Mouse (Mus musculus) midbrain, postnatal 0 days (tissue): ENCODE measurements around the gene Gal3st2c. TPM values are rescaled to one million over a fixed set of nuclear protein-coding genes. Genes with fewer than 3 reads are reported as not detected.
"Not testable (repeated sequence)": the region's sequence is repeated elsewhere in the genome, so short reads cannot be mapped to it uniquely, and the experiment has no call there.

Experiments used
- ATAC-seq: fragments of 200-750 bp; cut with Nextera tagmentation; 2 replicates; pipeline ENCODE4 v1.8.0; 2017; ENCODE audit warnings: moderate number of reproducible peaks, mild to moderate bottlenecking, moderate TSS enrichment, moderate library complexity; ENCODE audit not compliant: low FRiP score
- DNase-seq: peaks from one replicate; pipeline ENCODE4 v3.0.0-alpha.2; 2015; ENCODE audit warnings: low spot score
- H3K27ac ChIP-seq: fragments of 300-500 bp; sonication (generic); 2 replicates; pipeline ENCODE4 v1.5.1; 2014; ENCODE audit warnings: low read depth, mild to moderate bottlenecking, low read length, mixed read lengths
- H3K27me3 ChIP-seq: fragments of 300-500 bp; sonication (generic); 2 replicates; pipeline ENCODE4 v1.6.1; 2014; ENCODE audit warnings: low read length, control low read depth, mixed read lengths; ENCODE audit not compliant: insufficient read depth
- H3K36me3 ChIP-seq: fragments of 300-500 bp; sonication (generic); 2 replicates; pipeline ENCODE4 v1.6.1; 2014; ENCODE audit warnings: low read length, control low read depth, mixed read lengths; ENCODE audit not compliant: insufficient read depth
- H3K4me1 ChIP-seq: fragments of 300-500 bp; sonication (generic); 2 replicates; pipeline ENCODE4 v1.6.1; 2014; ENCODE audit warnings: mild to moderate bottlenecking, control low read depth, antibody characterized with exemption, low read length, mixed read lengths; ENCODE audit not compliant: insufficient read depth
- H3K4me2 ChIP-seq: fragments of 300-500 bp; sonication (generic); 2 replicates; pipeline ENCODE4 v1.6.1; 2014; ENCODE audit warnings: low read depth, mild to moderate bottlenecking, low read length, mixed read lengths; ENCODE audit not compliant: poor library complexity, severe bottlenecking
- H3K4me3 ChIP-seq: fragments of 300-500 bp; sonication (generic); 2 replicates; pipeline ENCODE4 v1.5.1; 2014; ENCODE audit warnings: low read depth, mild to moderate bottlenecking, low read length, moderate library complexity
- H3K9ac ChIP-seq: fragments of 300-500 bp; sonication (generic); replicated peaks from 2 replicates; pipeline ENCODE4 v1.6.1; 2014; ENCODE audit warnings: mild to moderate bottlenecking, low read length, moderate library complexity, mixed read lengths; ENCODE audit not compliant: poor library complexity, severe bottlenecking
- H3K9me3 ChIP-seq: fragments of 300-500 bp; sonication (generic); 2 replicates; pipeline ENCODE4 v1.6.1; 2016; ENCODE audit warnings: low read length, control low read depth
- CTCF ChIP-seq: IDR thresholded peaks from 2 replicates; pipeline ENCODE4 v1.5.1; 2016; ENCODE audit warnings: antibody characterized with exemption, mild to moderate bottlenecking
- WGBS: fragments of 180-500 bp; shearing (Covaris S2); extraction: QIAGEN DNeasy Blood & Tissue Kit; methylation state at CpG from one replicate; pipeline ENCODE4 v1.1.7; 2014; 5-methylcytosine and 5-hydroxymethylcytosine counted together
- polyA plus RNA-seq: library from polyadenylated mRNA; unstranded; fragments of >200 nt; fragmentation: Nextera tagmentation; extraction: Ambion mirVana; gene quantifications from 2 replicates; pipeline ENCODE4 v1.2.1, GENCODE M21; 2015
- total RNA-seq: library from RNA; depleted of rRNA; stranded (reverse); fragments of >200 nt; gene quantifications from 2 replicates; pipeline ENCODE4 v1.2.3, GENCODE M21; 2014; rRNA removed

The Gal3st2c gene
- total and polyA plus RNA-seq, 2 experiments from 2014 or later: not detected

DNA sequence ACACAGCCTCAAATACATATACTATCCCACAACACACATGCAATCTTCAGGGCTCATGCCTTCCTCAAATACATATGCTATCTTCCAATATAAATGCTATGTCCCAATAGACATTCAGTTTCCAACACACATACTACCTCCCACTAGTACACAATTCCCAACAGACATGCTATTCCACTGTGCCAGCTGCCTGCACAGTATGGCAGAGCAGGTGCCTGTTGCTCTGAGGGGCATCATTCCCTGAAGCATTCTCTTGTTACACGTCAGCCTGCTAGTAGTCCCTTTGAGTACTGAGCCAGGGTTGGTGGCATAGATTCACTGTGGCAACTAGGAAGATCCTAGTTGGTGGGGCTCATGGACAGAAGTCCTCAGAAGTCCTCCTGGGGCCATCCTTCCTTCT is 64.2 kb downstream of the Gal3st2c start:
- no peak for TF ChIP-seq CTCF
- H3K4me2 ChIP-seq: no peak overlapping the region
- no peaks in the 10 kb centered on the region for H3K27me3 ChIP-seq
- no peak overlapping the region for H3K4me3 ChIP-seq
- WGBS: 75% methylated on average over 1 of the region's 1 CpGs
- no peak overlapping the region for H3K9ac ChIP-seq
- ATAC-seq (no peak), DNase-seq (no peak)
- H3K27ac ChIP-seq: no peak overlapping the region
- H3K36me3 ChIP-seq: no peaks in the 10 kb centered on the region
- no peaks in the 10 kb centered on the region for H3K9me3 ChIP-seq
- H3K4me1 ChIP-seq: no peaks in the 10 kb centered on the region

DNA sequence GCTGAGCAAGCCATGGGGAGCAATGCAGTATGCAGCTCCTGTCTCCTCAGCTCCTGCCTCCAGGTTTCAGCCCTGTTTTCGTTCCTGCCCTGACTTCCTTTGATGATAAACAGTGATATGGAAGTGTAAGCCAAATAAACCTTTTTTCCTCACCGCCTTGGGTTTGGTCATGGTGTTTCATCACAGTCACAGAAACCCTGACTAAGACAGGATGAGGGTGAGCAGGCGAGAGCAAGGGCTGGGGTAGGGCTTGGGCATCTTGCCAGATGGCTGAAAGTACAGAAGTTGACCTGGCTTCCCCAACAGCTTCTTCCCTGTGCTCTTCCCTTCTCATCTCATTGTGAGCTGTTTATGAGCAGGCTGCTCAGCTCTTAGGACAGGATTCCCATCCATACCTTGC is 65.7 kb downstream of the Gal3st2c start:
- ATAC-seq (no peak), DNase-seq (no peak)
- H3K27me3 ChIP-seq: no peaks in the 10 kb centered on the region
- no peaks in the 10 kb centered on the region for H3K4me1 ChIP-seq
- no peak overlapping the region for H3K9ac ChIP-seq
- TF ChIP-seq CTCF: no peak
- H3K4me3 ChIP-seq: no peak overlapping the region
- H3K27ac ChIP-seq: no peak overlapping the region
- no peaks in the 10 kb centered on the region for H3K36me3 ChIP-seq
- no peaks in the 10 kb centered on the region for H3K9me3 ChIP-seq
- WGBS: 80% methylated on average over 3 of the region's 3 CpGs
- no peak overlapping the region for H3K4me2 ChIP-seq

DNA sequence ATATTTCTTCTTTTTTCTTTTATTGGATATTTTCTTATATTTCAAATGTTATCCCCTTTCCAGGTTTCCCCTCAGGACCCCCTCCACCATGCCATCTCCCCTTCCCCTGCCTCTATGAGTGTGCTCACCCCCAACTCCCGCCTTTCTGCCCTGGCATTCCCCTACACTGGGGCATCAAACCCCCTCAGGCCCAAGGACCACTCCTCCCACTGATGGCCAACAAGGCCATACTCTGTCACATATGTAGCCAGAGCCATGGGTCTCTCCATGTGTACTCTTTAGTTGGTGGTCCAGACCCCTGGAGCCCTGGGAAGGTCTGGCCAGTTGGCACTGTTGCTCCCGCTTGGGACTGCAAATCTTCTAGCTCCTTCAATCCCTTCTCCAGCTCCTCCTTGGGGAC is 67.1 kb downstream of the Gal3st2c start:
- ATAC-seq: no peak

DNA sequence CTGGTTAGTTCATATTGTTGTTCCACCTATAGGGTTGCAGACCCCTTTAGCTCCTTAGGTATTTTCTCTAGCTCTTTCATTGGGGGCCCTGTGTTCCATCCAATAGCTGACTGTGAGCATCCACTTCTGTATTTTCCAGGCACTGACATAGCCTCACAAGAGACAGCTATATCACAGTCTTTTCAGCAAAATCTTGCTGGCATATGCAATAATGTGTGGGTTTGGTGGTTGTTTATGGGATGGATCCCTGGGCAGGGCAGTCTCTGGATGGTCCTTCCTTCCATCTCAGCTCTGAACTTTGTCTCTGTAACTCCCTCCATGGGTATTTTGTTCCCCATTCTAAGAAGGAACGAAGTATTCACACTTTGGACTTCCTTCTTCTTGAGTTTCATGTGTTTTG is 68.0 kb downstream of the Gal3st2c start:
- not testable (repeated sequence) for H3K4me3 ChIP-seq, H3K4me2 ChIP-seq, ATAC-seq, H3K9ac ChIP-seq, H3K9me3 ChIP-seq, H3K27ac ChIP-seq, H3K36me3 ChIP-seq, DNase-seq, H3K4me1 ChIP-seq, H3K27me3 ChIP-seq
- 73% methylated on average over 1 of the region's 1 CpGs for WGBS

More for the DNA sequence above, 67.1 kb downstream of the Gal3st2c start:
- H3K9ac ChIP-seq: no peak overlapping the region
- no peak overlapping the region for H3K4me3 ChIP-seq
- 94% methylated on average over 2 of the region's 2 CpGs for WGBS
- TF ChIP-seq CTCF: no peak
- H3K9me3 ChIP-seq: no peaks in the 10 kb centered on the region
- H3K36me3 ChIP-seq: no peaks in the 10 kb centered on the region
- H3K27ac ChIP-seq: no peak overlapping the region
- no peaks in the 10 kb centered on the region for H3K4me1 ChIP-seq
- no peaks in the 10 kb centered on the region for H3K27me3 ChIP-seq
- no peak overlapping the region for H3K4me2 ChIP-seq
- DNase-seq: no peak

Other genes starting within 250 kb of the Gal3st2c start
- gene Atg4b, start 239.0 kb upstream of the Gal3st2c start, total RNA-seq: 39.3 and 58.7 TPM in 2 replicates
- 75.8 and 81.8 TPM in 2 replicates for gene Atg4b, start 239.0 kb upstream of the Gal3st2c start, polyA plus RNA-seq
- gene Thap4, start 235.6 kb upstream of the Gal3st2c start, total RNA-seq: 56.0 and 63.3 TPM in 2 replicates
- 53.7 and 57.1 TPM in 2 replicates for gene Thap4, start 235.6 kb upstream of the Gal3st2c start, polyA plus RNA-seq
- gene Dtymk, start 188.6 kb upstream of the Gal3st2c start, total RNA-seq: 66.8 and 88.8 TPM in 2 replicates
- 109 TPM in 2 replicates for gene Dtymk, start 188.6 kb upstream of the Gal3st2c start, polyA plus RNA-seq
- 12.6 and 13.5 TPM in 2 replicates for gene Ing5, start 186.5 kb upstream of the Gal3st2c start, total RNA-seq
- 7.1 and 7.5 TPM in 2 replicates for gene Ing5, start 186.5 kb upstream of the Gal3st2c start, polyA plus RNA-seq
- gene D2hgdh, start 165.6 kb upstream of the Gal3st2c start, total RNA-seq: 10.6 and 20.0 TPM in 2 replicates
- gene D2hgdh, start 165.6 kb upstream of the Gal3st2c start, polyA plus RNA-seq: 8.6 and 10.3 TPM in 2 replicates
- gene Gal3st2, start 129.2 kb upstream of the Gal3st2c start, total RNA-seq: not detected in 2 replicates
- not detected in 2 replicates for gene Gal3st2, start 129.2 kb upstream of the Gal3st2c start, polyA plus RNA-seq
- gene Gal3st2b, start 72.2 kb upstream of the Gal3st2c start, total RNA-seq: 0.33 TPM in 1 of 2 replicates, not detected in the other
- 0.05 TPM in 1 of 2 replicates, not detected in the other for gene Gal3st2b, start 72.2 kb upstream of the Gal3st2c start, polyA plus RNA-seq
- 0.93 and 0.99 TPM in 2 replicates for gene Neu4, start 29.9 kb downstream of the Gal3st2c start, total RNA-seq
- gene Neu4, start 29.9 kb downstream of the Gal3st2c start, polyA plus RNA-seq: 0.04 and 0.12 TPM in 2 replicates
- gene Pdcd1, start 62.0 kb downstream of the Gal3st2c start, total RNA-seq: not detected in 2 replicates
- gene Pdcd1, start 62.0 kb downstream of the Gal3st2c start, polyA plus RNA-seq: not detected in 2 replicates